Mouse (Mus musculus): Measurements from ENCODE around the gene Btbd1.
A peak's percentile ranks its signal among the peaks of the same experiment; 100 is the strongest.

Gene Btbd1

GRCm38 (mm10) chr7:81829379-81829894, at the start of gene Btbd1:
TSS of gene Btbd1 (minus strand) at chr7:81829431.
- DNase-seq, result peak; percentile 89

- peak; percentile 38 for DNase-seq
Observed at GRCm38 (mm10) chr7:81875372-81875771, 46.1 kb upstream of the Btbd1 start.

GRCm38 (mm10) chr7:81874636-81875035, 45.4 kb upstream of the Btbd1 start:
- no peak for DNase-seq

GRCm38 (mm10) chr7:81873807-81874206, 44.6 kb upstream of the Btbd1 start:
- no peak for DNase-seq

- DNase-seq, result no peak
Observed at GRCm38 (mm10) chr7:81872493-81873013, 43.3 kb upstream of the Btbd1 start.

- DNase-seq, result peak; percentile 48
Observed at GRCm38 (mm10) chr7:81868158-81868557, 38.9 kb upstream of the Btbd1 start.

- DNase-seq, result no peak
Observed at GRCm38 (mm10) chr7:81867231-81867930, 38.1 kb upstream of the Btbd1 start.

- no peak for DNase-seq
Observed at GRCm38 (mm10) chr7:81865937-81866336, 36.7 kb upstream of the Btbd1 start.

GRCm38 (mm10) chr7:81864552-81864951, 35.3 kb upstream of the Btbd1 start:
- DNase-seq, result no peak

GRCm38 (mm10) chr7:81862587-81863583, 33.7 kb upstream of the Btbd1 start:
- DNase-seq, result no peak

GRCm38 (mm10) chr7:81861921-81862320, 32.7 kb upstream of the Btbd1 start:
- DNase-seq, result no peak

GRCm38 (mm10) chr7:81861461-81861860, 32.2 kb upstream of the Btbd1 start:
- DNase-seq, result no peak

GRCm38 (mm10) chr7:81860996-81861395, 31.8 kb upstream of the Btbd1 start:
- DNase-seq, result no peak

GRCm38 (mm10) chr7:81860071-81860470, 30.8 kb upstream of the Btbd1 start:
- peak; percentile 55 for DNase-seq

GRCm38 (mm10) chr7:81858968-81859721, 29.9 kb upstream of the Btbd1 start, which contains the start of gene Tm6sf1:
TSS of gene Tm6sf1 (plus strand) at chr7:81859001.
- peak; percentile 39 for DNase-seq

- DNase-seq, result no peak
Observed at GRCm38 (mm10) chr7:81858236-81858635, 29.0 kb upstream of the Btbd1 start.

GRCm38 (mm10) chr7:81856221-81856620, 27.0 kb upstream of the Btbd1 start:
- no peak for DNase-seq

- DNase-seq, result no peak
Observed at GRCm38 (mm10) chr7:81855694-81856093, 26.5 kb upstream of the Btbd1 start, which contains the start of gene Gm10160. TSS of gene Gm10160 (minus strand) at chr7:81855794.

GRCm38 (mm10) chr7:81854568-81855307, 25.5 kb upstream of the Btbd1 start:
- DNase-seq, result no peak

GRCm38 (mm10) chr7:81851706-81852105, 22.5 kb upstream of the Btbd1 start:
- no peak for DNase-seq

- no peak for DNase-seq
Observed at GRCm38 (mm10) chr7:81850171-81850570, 20.9 kb upstream of the Btbd1 start.

GRCm38 (mm10) chr7:81849633-81850032, 20.4 kb upstream of the Btbd1 start:
- DNase-seq, result no peak
